Mouse (Mus musculus) stomach, postnatal 0 days (tissue): Measurements from ENCODE around the gene Lenep.

Source experiments
- CTCF ChIP-seq: IDR thresholded peaks from 2 replicates; pipeline ENCODE4 v1.5.1; 2016; ENCODE audit warnings: antibody characterized with exemption, low read depth, mild to moderate bottlenecking, moderate library complexity
- EP300 ChIP-seq: optimal IDR thresholded peaks from 2 replicates; pipeline ENCODE3; 2016; ENCODE audit warnings: antibody characterized with exemption

- TF ChIP-seq CTCF (no peak), EP300 (no peak)
Observed at GRCm38 (mm10) chr3:89386438-89387420, 15.9 kb downstream of the Lenep start.
